Mouse (Mus musculus) macrophage (primary cell): ENCODE measurements around the gene Plch2. TPM values are rescaled to one million over a fixed set of nuclear protein-coding genes. Genes with fewer than 3 reads are reported as not detected.

Source experiments
- H3K27ac ChIP-seq: fragments of 350-480 bp; formaldehyde crosslinking; 2 replicates; pipeline ENCODE4 v1.9.0; 2021
- H3K36me3 ChIP-seq: fragments of 350-480 bp; formaldehyde crosslinking; 2 replicates; pipeline ENCODE4 v1.9.0; 2021; ENCODE audit errors: inconsistent target
- H3K4me3 ChIP-seq: fragments of 350-480 bp; formaldehyde crosslinking; 2 replicates; pipeline ENCODE4 v1.9.0; 2021; ENCODE audit errors: inconsistent target
- H3K79me2 ChIP-seq: fragments of 350-480 bp; formaldehyde crosslinking; 2 replicates; pipeline ENCODE4 v1.9.0; 2021; ENCODE audit errors: inconsistent target
- WGBS: methylation state at CpG from one replicate; pipeline ENCODE4 v1.1.7; 2026; ENCODE audit warnings: inconsistent platforms; ENCODE audit not compliant: missing documents; 5-methylcytosine and 5-hydroxymethylcytosine counted together
- polyA plus RNA-seq: library from polyadenylated mRNA; stranded (reverse); fragments of 250-400 nt; gene quantifications from 3 replicates; pipeline ENCODE4 v1.2.4, GENCODE M21; 2018; ENCODE audit warnings: inconsistent platforms
- total RNA-seq, 78 experiments: library from RNA; depleted of rRNA; stranded (reverse); fragments of 250-400 nt; gene quantifications; 1 replicate in 9 of 78; 2 replicates in 24 of 78; 3 replicates in 43 of 78; 4 replicates in 2 of 78; pipeline ENCODE4 v1.2.4; 2018; ENCODE audit warnings: inconsistent platforms in 56 of 78

Plch2 gene
- total RNA-seq (2018; cell fraction: chromatin; rRNA removed), result under 1 TPM in 5 of 26 experiments, not detected in 21; 0.12 to 0.45 (median 0.34) TPM
- not detected for total RNA-seq (2018; cell fraction: cytosol; rRNA removed)
- under 1 TPM in 2 of 26 experiments, not detected in 24; 0.26 to 0.31 TPM for total RNA-seq (2018; cell fraction: nucleus; rRNA removed)
- polyA plus RNA-seq, result not detected in 3 replicates

DNA sequence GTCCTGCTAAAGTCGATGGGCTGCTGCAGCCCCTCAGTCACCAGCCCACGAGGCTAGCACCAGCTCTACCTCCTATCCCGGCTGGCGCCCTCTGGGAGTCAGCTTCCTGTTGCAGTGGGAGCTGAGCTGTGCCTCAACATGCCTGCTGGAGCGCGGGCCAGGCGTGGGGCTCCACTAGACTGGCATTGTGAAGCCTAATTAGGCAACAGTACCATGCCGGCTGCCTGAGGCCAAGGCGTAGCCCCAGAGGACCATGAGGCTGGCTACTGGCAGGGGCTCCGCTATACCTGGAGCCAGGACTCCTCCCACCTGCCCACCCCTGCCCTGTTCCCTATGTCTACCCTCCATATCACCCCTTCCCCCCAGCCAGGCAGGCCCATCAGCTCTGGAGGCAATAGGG is at the start of gene Plch2:
TSS of gene Plch2 (minus strand) at position 61 of the 400 bp plus-strand sequence.
- Histone ChIP-seq H3K36me3 (no peaks in the 10 kb centered on the region), H3K27ac (no peak within 1 kb of the TSS), H3K79me2 (no peaks in the 10 kb centered on the region), H3K4me3 (no peak within 1 kb of the TSS)
- 71% methylated on average over 10 of the region's 10 CpGs for WGBS

DNA sequence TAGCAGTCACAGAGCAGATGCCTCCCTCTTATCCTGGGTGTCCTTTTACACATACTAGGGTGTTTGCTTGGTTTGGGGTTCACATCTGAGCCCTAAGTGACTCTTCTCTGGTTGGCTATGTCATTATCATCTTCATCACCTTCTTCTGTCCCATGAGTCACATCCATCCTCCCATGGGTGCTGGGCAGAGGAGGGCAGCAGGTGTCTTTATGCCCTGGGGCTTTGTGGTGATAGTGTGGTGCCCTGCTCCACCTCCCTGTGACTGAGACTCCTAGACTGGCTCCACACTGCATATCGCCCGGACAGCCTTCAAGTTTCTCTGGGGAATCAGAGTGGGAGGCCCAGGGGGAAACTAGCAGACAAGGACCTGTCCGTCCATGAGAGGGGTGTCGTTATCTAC is 42.0 kb upstream of the Plch2 start:
- H3K4me3 ChIP-seq, result no peak overlapping the region
- H3K27ac ChIP-seq, result no peak overlapping the region
- WGBS, result 97% methylated on average over 4 of the region's 4 CpGs
- H3K36me3 ChIP-seq, result no peaks in the 10 kb centered on the region
- H3K79me2 ChIP-seq, result no peaks in the 10 kb centered on the region

DNA sequence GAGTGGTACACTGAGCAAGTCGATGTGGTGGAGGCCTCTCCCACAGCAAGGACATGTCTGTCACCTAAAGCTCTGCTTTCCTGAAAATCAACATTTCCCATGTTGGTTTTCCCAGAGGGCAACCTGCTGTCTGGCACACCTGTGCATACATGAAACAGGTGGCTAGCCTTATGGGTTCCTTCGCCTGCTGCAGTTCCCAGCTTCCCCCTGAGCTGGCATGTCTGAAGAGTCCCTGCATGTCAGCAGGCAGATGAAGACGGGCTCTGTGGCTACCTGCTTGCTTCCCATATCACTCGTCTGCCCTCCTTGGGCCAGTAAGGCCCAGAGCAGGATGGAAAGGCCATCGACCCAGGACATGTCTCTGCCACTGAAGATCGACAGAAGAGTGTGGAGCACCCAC is 40.9 kb upstream of the Plch2 start:
- H3K4me3 ChIP-seq, result no peak overlapping the region
- no peak overlapping the region for H3K27ac ChIP-seq
- WGBS, result 96% methylated on average over 6 of the region's 6 CpGs
- no peaks in the 10 kb centered on the region for H3K79me2 ChIP-seq
- H3K36me3 ChIP-seq, result no peaks in the 10 kb centered on the region

DNA sequence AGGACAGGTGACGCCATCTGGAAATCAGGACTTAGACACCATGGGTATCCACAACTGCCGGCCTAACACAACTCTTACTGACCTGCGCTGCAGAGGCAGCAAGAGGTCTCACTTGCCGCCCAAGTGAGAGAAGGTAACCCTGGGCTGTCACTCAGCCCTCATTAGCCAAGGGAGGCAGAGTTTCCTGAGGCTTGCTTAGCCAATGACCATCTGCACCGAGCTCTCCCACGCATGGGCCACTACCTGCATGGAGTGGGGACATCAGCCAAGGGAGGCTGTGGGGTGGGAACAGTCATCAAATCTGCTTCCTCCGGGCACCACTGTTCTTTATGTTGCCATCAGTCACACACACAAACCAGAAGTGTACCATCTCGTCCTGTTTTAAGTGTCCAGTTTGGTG is 39.4 kb upstream of the Plch2 start:
- H3K36me3 ChIP-seq, result no peaks in the 10 kb centered on the region
- no peaks in the 10 kb centered on the region for H3K79me2 ChIP-seq
- WGBS, result 89% methylated on average over 8 of the region's 8 CpGs
- H3K4me3 ChIP-seq, result no peak overlapping the region
- H3K27ac ChIP-seq, result no peak overlapping the region

DNA sequence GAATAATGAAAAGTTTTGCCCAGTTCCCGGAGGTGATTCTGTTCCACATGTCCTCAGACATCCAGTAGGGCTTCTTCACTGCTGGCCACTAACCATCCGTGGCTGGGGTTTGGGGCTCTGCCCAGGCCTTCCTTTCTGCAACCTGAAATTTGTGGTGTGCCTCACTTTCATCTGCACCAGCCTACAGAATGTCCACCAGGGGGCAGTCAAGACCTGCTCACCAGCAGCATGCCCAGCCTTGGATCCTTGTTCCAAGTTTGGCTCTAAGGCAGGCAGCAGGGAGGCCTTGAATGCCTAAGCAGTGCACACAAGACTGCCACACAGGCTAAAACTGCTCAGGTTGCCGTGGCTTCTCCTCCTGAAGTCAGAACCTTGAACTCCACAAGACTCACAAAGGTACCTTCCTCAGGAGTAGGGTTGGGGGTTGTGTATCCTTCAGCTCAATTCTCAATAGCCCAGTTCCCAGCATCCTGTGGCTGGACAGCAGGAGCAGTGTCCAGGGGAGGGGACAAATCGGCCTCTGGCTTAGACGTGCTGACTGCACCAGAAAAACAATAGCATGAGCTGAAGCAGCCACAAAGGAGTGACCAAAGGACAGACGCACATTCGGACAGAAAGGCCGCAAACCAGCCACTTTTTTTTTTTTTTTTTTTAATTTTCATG is 38.8 kb upstream of the Plch2 start:
- Histone ChIP-seq H3K4me3 (no peak overlapping the region), H3K79me2 (no peaks in the 10 kb centered on the region), H3K36me3 (no peaks in the 10 kb centered on the region), H3K27ac (no peak overlapping the region)
- 53% methylated on average over 8 of the region's 8 CpGs for WGBS

DNA sequence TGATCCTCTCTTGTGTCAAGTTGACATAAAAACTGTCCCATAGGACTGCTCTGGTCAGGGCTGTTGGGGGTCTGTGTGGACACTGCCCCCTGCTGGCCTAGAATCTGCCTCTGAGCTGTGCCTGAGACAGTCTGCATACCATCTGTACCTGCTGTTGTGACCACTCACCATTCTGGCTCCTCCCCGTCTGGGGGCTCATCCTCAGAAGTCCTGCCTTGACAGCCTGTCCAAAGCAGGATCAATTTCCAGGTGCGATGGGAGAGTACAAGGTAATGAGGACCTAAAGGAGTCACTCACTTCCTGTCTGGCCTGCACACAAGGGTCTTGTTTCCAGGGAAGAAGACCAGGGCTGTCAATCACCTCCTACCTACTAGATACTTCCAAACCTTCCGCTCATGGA is 38.0 kb upstream of the Plch2 start:
- H3K27ac ChIP-seq, result no peak overlapping the region
- 90% methylated on average over 3 of the region's 3 CpGs for WGBS

DNA sequence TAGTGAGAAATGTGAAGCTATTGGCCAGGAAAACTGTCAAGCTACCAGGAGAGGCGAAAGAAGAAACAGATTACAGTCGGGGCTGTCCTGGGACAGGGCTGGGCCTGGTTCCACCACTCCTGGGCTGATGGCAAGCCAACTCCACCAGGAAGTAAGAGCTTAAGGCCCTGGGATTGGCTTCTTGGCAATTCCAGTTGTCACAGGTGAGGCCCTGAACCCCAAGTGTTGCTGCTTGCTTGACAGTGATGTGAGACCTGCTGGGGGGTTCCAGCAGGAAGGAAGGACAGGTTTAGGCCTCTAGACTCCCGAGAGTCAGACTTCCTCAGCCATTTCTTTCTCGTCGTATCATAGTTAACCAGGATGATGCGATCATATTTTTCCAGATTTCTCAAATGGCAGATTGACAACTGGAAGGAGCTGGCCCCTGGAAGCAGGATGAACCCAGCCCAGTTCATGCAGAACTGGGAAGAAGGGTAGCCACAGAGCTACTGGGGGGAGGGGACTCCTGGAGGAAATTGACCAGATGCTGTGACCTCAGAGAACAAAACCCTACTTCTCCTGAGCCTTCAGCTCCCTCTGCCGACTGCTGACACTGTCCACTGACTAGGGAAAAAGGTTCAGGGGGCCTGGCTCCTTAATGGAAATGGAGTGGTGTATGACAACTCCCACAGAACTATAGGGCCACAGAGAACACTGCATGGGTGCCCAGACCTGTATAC is 37.0 kb upstream of the Plch2 start:
- Histone ChIP-seq H3K79me2 (no peaks in the 10 kb centered on the region), H3K27ac (no peak overlapping the region), H3K36me3 (no peaks in the 10 kb centered on the region), H3K4me3 (no peak overlapping the region)
- WGBS, result 81% methylated on average over 7 of the region's 7 CpGs

More for the DNA sequence above, 38.0 kb upstream of the Plch2 start:
- no peaks in the 10 kb centered on the region for H3K79me2 ChIP-seq
- H3K36me3 ChIP-seq, result no peaks in the 10 kb centered on the region
- H3K4me3 ChIP-seq, result no peak overlapping the region

DNA sequence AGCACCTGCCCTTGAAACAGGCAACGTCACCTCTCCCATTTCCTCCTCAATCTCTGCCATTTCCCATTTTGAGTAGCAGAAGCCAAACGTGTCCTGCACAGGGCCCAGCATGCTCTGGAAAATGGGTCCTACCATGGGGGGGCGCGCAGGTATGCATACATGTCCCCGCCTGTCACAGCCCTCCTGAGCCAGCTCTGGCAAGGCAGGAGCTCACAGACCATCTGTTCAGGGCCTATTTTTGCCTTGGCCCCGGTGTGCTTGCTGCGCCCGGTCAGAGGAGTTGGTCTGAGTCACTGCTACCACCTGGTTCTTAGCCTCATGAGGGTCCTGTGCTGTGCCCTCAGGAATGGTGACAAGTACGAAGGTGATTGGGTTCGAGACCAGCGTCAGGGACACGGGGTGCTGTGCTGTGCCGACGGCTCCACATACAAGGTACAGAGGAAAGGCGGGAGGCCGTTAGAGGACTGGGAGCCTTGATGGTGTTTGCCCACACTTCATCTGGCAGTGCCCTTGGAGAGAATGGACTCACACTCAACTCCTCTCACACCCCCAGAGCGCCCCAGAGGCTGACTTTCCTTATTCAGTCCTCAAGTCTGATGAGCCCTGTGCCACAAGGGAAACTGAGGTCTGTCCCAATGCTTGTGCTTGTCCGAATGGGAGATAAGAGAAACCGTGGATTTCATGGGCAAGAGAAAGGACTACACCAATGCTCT is 36.3 kb upstream of the Plch2 start:
- no peaks in the 10 kb centered on the region for H3K36me3 ChIP-seq
- no peak overlapping the region for H3K4me3 ChIP-seq
- no peaks in the 10 kb centered on the region for H3K79me2 ChIP-seq
- H3K27ac ChIP-seq, result no peak overlapping the region
- WGBS, result 91% methylated on average over 19 of the region's 19 CpGs

DNA sequence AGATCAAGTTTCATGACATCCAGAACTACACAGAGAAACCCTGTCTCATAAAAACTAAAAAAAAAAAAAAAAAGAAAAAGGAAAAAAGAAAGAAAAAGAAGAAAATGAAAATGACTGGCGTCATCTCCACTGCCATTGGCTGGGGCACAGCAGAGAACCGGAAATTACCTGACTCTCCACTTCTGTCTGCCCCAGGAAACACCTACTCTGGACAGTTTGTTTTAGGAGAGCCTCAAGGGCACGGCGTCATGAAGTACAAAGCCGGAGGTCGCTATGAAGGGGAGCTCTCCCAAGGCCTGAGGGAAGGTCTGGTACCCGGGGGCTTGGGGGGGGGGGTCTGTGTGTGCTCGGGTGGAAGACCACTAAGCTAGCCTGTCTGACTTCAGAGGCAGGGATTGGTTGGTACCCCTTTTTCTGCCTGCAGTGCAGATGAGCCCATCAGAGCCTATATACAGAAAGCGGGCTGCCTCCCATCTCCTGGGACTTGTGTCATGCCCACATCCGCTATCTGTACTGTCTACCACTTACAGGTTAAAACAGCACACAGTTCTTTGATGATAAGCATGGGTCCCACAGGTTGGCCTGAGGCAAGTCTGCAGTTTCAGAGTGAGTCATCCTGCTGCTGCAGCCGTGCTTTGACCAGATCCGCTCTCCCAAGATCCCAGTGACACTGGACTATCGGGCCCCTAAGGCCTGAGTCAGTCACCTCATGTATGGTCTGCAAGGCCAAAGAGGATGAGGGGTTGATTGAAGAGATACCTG is 34.3 kb upstream of the Plch2 start:
- WGBS, result 97% methylated on average over 13 of the region's 13 CpGs

DNA sequence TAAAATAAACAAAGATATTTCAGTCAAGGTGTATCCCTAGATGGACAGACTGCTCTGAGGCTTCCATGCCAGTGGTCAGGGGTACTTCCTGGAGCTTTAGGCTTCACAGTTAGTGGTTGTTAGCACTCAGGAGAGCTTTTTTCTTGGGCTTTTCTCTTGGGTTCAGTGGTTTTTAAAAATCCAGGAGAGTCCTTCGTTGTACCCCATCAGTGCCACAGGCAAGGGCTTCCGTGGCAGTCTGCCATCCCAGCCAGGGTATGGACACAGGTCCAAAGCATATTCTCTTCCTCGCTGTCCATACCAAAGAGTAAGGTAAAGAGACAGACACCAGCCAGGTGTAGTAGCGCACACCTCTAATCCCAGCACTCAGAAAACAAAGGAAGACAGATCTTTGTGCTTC is 33.6 kb upstream of the Plch2 start:
- Histone ChIP-seq H3K4me3 (no peak overlapping the region), H3K36me3 (no peaks in the 10 kb centered on the region), H3K79me2 (peaks cover 7% of the 10 kb centered on the region), H3K27ac (no peak overlapping the region)
- 96% methylated on average over 4 of the region's 4 CpGs for WGBS

More for the DNA sequence above, 34.3 kb upstream of the Plch2 start:
- H3K79me2 ChIP-seq, result no peaks in the 10 kb centered on the region
- H3K4me3 ChIP-seq, result no peak overlapping the region
- H3K36me3 ChIP-seq, result no peaks in the 10 kb centered on the region
- H3K27ac ChIP-seq, result no peak overlapping the region

DNA sequence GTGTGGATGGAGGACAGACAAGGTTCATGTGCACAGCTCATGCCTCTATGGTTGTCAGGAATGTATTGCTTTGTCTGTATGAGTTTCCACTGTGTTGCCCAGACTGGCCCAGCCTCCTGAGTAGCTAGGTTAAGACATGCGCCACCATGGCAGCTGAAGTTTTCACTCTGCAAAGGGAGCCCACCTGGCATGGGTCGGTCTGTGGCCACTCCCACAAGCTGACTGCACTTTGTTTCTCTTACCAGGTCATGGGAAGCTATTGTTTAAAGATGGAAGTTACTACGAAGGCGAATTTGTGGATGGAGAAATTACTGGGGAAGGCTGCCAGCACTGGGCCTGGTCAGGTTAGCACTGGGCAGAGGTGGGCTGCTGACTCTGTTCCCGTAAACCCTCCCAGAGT is 32.7 kb upstream of the Plch2 start:
- no peak overlapping the region for H3K4me3 ChIP-seq
- peaks cover 16% of the 10 kb centered on the region for H3K79me2 ChIP-seq
- H3K27ac ChIP-seq, result no peak overlapping the region
- H3K36me3 ChIP-seq, result no peaks in the 10 kb centered on the region
- 98% methylated on average over 5 of the region's 5 CpGs for WGBS

DNA sequence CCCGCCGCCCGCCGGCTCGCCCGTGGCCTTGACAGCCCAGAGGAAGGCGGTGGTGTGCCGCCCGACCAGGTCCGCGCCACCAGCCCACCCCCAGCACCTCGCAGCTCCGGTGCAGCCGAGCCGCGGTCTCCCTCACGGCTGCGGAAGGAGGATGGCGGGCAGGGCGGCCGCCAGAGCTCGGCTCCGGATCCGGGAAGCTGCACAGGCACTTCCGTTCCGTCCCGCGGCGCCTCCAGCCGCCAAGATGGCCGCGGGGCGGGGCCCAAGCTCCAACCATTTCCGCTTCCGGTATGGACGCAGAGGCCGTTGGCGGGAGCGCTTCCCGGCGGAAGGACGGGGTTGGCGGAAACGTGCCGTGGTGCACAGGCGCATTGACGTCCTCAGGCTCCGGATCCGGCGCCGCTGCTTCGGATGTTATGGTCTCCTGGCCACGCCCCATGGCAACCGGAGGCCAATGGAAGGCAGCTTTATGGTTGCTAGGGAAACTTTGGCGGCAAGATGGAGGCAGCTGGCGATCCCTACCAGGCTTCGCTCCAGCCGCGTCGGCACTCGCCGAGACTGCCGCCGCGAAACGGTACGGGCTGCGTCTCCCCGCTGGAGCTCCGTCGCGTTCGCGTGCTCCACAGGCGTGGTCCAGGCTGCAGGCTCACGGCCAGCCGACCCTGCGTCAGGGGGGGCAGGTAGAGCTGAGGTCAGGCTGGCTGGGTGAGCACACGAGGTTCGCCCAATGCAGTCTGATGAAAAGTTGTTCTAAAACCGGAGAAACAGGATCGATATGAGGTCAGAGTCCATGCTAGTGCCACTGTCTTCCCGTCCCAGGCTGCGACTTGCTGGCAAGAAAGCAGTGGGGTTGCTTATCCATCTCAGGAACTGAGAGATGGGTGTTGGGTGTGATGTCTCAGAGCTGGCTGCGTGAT is 29.8 kb upstream of the Plch2 start, which contains the start of the genes Rer1 and Morn1:
TSS of gene Rer1 (minus strand) at position 275 of the 917 bp plus-strand sequence.
TSS of gene Morn1 (plus strand) at position 470 of the 917 bp plus-strand sequence.
- peaks cover 44% of the 10 kb centered on the region for H3K79me2 ChIP-seq
- peak within 1 kb of the TSS; percentile 92 for H3K4me3 ChIP-seq
- under 1% methylated on average over 75 of the region's 85 CpGs for WGBS
- peaks cover 7% of the 10 kb centered on the region; the same call in 1 of the 2 replicates for H3K36me3 ChIP-seq
- peak within 1 kb of the TSS; percentile 37 for H3K27ac ChIP-seq
